Mouse (Mus musculus): ENCODE results near the gene 9130023H24Rik. TPM values are rescaled to one million over a fixed set of nuclear protein-coding genes. Genes with fewer than 3 reads are reported as not detected.
A peak's percentile ranks its signal among the peaks of the same experiment; 100 is the strongest.

9130023H24Rik gene
- total RNA-seq (2021), result 1 to 10 TPM; 3.1 to 3.4 TPM
- long read RNA-seq, experiment 1, partial matches to known transcripts, result 0 of 3 reads
- long read RNA-seq, experiment 1, other reads (novel, unspliced or antisense), result 0 of 3 reads
- long read RNA-seq, experiment 2, transcript 9130023H24Rik-201 (1 exons, 3,574 nt), result major isoform, 7 of 7 reads
- long read RNA-seq, experiment 2, partial matches to known transcripts, result 0 of 7 reads
- long read RNA-seq, experiment 2, other reads (novel, unspliced or antisense), result 0 of 7 reads

GRCm38 (mm10) chr7:128237927-128238778, at the start of gene 9130023H24Rik:
Gene 9130023H24Rik, minus strand, starts transcription at chr7:128238031.
- intact Hi-C loops (cut with DNase I), result loop anchor here (2.0 kb wide), 1 partner anchor 107 kb away; no protein-coding TSS in a partner anchor
- DNase-seq, result peak; percentile 100

GRCm38 (mm10) chr7:128285060-128285459, 47.2 kb upstream of the 9130023H24Rik start:
- DNase-seq, result no peak
- intact Hi-C loops (cut with DNase I), result no loop called here

GRCm38 (mm10) chr7:128284047-128284446, 46.2 kb upstream of the 9130023H24Rik start:
- DNase-seq, result no peak
- intact Hi-C loops (cut with DNase I), result no loop called here

- DNase-seq, result no peak
These were observed 44.9 kb upstream of the 9130023H24Rik start for GRCm38 (mm10) chr7:128282532-128283244.

GRCm38 (mm10) chr7:128281765-128282164, 43.9 kb upstream of the 9130023H24Rik start:
- intact Hi-C loops (cut with DNase I), result no loop called here
- no peak for DNase-seq

More at GRCm38 (mm10) chr7:128282532-128283244, 44.9 kb upstream of the 9130023H24Rik start:
- intact Hi-C loops (cut with DNase I), result no loop called here

GRCm38 (mm10) chr7:128279750-128280149, 41.9 kb upstream of the 9130023H24Rik start:
- intact Hi-C loops (cut with DNase I), result no loop called here
- no peak for DNase-seq

- no peak for DNase-seq
- intact Hi-C loops (cut with DNase I), result no loop called here
These were observed 38.2 kb upstream of the 9130023H24Rik start for GRCm38 (mm10) chr7:128276051-128276450.

GRCm38 (mm10) chr7:128271496-128271895, 33.7 kb upstream of the 9130023H24Rik start:
- intact Hi-C loops (cut with DNase I), result no loop called here
- no peak for DNase-seq

GRCm38 (mm10) chr7:128270431-128270850, 32.6 kb upstream of the 9130023H24Rik start:
- DNase-seq, result no peak
- intact Hi-C loops (cut with DNase I), result no loop called here

- no peak for DNase-seq
- intact Hi-C loops (cut with DNase I), result no loop called here
These were observed 30.0 kb upstream of the 9130023H24Rik start for GRCm38 (mm10) chr7:128267813-128268212.

- no peak for DNase-seq
- intact Hi-C loops (cut with DNase I), result no loop called here
These were observed 29.6 kb upstream of the 9130023H24Rik start for GRCm38 (mm10) chr7:128267391-128267790.

GRCm38 (mm10) chr7:128266056-128266455, 28.2 kb upstream of the 9130023H24Rik start:
- intact Hi-C loops (cut with DNase I), result no loop called here

GRCm38 (mm10) chr7:128265411-128265810, 27.6 kb upstream of the 9130023H24Rik start, which contains the start of gene Slc5a2:
Gene Slc5a2, plus strand, starts transcription at chr7:128265657.
- intact Hi-C loops (cut with DNase I), result no loop called here
- DNase-seq, result no peak

More at GRCm38 (mm10) chr7:128266056-128266455, 28.2 kb upstream of the 9130023H24Rik start:
- no peak for DNase-seq

- peak in 1 of 2 experiments; percentile 45 for DNase-seq
- intact Hi-C loops (cut with DNase I), result no loop called here
These were observed 19.0 kb upstream of the 9130023H24Rik start for GRCm38 (mm10) chr7:128256783-128257334.

GRCm38 (mm10) chr7:128255757-128256156, 17.9 kb upstream of the 9130023H24Rik start:
- no peak for DNase-seq
- intact Hi-C loops (cut with DNase I), result no loop called here

GRCm38 (mm10) chr7:128254978-128255377, 17.1 kb upstream of the 9130023H24Rik start:
- DNase-seq, result no peak
- intact Hi-C loops (cut with DNase I), result no loop called here

GRCm38 (mm10) chr7:128252609-128253008, 14.8 kb upstream of the 9130023H24Rik start:
- no peak for DNase-seq
- intact Hi-C loops (cut with DNase I), result no loop called here

- intact Hi-C loops (cut with DNase I), result no loop called here
- no peak for DNase-seq
These were observed 14.1 kb upstream of the 9130023H24Rik start for GRCm38 (mm10) chr7:128251946-128252345.

GRCm38 (mm10) chr7:128249998-128250397, 12.2 kb upstream of the 9130023H24Rik start:
- no peak for DNase-seq
- intact Hi-C loops (cut with DNase I), result loop anchor here (5.0 kb wide), 1 partner anchor 457 kb away; no protein-coding TSS in a partner anchor

Data from heart, postnatal 14 days (tissue).